Mouse (Mus musculus) 3T3-L1 (cell line): ENCODE measurements at regions not wholly inside any gene's neighbourhood (a gene's known extent, or its start where the extent isn't known, plus 50 kb on each side); places are given as distances from the start of the nearest gene placed in this dataset.

Experiments used
- DNase-seq: peaks from one replicate; pipeline ENCODE4 v3.0.0-alpha.2; 2015; ENCODE audit warnings: low read depth, low spot score

DNA sequence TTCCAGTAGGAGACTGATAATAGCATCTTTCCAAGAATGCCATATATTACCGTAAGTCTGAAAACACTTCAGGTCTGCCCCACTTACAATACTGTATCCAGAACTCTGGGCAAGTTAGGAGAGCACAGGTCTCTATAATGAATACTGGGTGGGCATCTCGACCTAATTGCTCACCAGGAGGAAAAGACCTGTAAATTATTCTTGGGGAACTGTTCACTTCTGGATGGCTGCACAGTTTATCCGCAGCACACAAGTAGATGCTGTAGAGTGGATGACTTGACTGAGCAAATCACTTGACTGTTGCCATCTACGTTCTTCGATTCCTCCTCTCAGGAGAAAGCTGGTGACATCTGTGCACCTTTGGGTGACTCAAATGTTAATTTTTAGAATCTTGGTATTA is 159.8 kb downstream of the Rpl36a-ps1 start:
- no peak for DNase-seq

DNA sequence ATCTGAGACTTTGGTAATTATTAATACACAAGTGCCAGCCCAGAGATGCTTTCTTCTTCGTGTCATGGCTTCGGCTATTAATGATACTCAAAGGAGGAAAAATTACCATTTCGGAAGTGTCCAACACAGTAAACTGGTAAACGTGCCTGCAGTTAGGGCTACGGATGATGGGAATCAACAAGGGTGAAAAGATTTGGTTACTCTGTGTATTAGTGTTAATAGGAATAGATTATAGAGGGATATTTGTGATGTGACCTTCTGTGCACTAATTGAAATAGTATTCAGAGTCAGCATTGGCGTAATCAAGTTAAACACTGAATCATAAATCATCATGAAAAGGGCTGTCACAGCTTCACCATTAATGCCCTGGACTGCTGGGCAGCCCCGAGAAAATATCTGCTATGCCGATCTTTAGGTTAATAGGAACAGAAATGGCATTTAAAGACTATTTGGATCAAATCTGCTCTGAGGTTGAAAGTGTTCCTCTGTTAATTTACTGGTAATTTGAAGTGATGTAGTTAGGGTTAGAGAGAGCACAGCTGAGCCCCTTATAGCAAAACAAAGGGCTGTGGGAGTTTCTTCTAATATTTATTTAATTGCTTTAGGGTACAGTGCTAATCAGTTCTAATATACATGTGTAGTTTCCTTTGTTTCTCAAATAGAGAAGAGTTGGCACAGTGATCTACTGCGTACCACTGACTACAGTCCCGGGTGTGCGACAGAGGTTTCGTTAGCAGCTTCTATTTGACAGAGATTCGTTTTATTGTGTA is 160.7 kb downstream of the Rpl36a-ps1 start:
- DNase-seq, result no peak

GRCm38 (mm10) chr14:98832401-98832800 is 161.7 kb downstream of the Rpl36a-ps1 start:
- no peak for DNase-seq

DNA sequence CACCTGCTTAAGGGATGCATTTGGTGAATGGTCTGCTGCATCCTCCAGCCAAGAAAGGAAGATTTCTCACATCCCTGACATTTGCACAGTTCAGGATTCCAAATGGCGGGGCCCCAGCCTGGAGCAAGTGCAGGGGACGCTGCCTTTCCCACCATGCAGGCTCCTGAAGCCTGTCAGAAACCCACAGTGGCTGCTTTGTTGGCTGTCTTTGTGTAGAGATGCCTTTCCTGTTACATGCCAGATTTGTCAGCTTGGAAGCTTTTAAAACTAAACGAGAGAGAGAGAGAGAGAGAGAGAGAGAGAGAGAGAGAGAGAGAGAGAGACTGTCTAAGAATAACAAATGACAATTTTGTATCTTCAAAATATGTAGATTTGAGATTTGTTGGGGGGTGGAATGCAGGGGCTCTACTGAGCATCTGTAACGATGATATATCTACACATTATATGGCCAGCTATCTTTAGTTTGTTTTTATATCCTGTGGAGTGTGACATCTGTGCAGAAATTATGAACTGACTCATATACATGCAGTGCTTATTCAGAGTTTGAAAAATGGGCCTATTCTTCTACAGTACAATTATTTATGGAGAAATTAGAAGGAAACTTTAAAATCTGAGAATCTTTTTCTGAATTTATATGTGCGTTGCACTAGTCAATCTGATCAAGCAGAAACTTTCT is 164.0 kb downstream of the Rpl36a-ps1 start:
- no peak for DNase-seq

GRCm38 (mm10) chr14:98827490-98827889 is 166.6 kb downstream of the Rpl36a-ps1 start:
- DNase-seq, result no peak

DNA sequence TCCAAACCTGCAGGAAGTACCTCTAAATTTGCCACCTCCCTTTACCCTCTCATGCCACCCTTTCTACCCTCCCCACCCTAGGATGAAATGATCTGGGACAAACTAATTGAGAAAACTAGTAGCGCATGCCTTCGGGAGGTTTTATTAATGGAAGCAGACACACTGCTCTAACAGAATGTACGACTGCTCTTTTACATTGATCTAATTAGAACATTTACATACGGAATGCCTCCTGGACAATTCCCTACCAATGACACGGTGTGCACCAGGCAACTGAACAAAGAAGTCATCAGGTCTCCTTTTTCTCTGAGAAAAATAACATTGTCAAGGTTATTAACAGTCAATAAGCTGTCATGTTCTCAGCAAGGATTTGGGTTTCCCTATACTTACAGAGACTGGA is 180.5 kb downstream of the Rpl36a-ps1 start:
- DNase-seq, result no peak

DNA sequence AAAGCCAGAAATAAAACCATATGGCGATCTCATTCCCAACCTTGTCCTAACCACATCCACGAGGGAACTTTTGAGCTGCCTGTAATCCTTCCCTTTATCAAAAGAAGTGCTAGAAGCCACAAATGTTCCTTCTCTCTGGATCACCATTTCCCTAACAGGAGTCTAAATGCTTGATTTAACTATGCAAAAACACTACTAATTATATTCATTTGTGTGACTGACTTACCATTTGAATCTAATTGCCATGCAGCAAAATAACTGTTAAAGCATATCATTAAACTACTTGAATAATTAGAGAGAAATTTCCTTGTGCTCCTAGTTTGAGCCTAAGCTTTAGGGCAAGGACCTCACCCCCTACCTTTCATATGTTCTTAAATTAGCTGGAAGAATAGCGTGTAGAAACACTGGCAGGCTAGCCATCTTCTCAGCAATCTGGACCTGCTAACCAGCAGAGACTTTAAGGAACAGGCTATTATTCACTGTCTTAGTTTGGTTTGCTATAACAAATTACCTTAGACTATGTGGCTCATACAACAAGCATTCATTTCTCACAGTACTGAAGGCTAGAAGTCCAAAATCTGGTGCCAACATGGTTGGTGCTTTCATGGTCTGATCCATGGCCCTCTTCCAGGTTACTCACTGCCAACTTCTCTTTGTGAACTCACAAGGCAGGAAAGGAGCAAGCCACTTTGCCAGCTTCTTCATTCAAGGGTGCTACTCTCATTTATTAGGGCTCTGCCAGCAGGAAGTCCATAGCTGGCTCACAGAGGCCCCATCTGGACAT is 183.7 kb downstream of the Rpl36a-ps1 start:
- peak; percentile 9 for DNase-seq

GRCm38 (mm10) chr14:98808117-98808516 is 186.0 kb downstream of the Rpl36a-ps1 start:
- no peak for DNase-seq

DNA sequence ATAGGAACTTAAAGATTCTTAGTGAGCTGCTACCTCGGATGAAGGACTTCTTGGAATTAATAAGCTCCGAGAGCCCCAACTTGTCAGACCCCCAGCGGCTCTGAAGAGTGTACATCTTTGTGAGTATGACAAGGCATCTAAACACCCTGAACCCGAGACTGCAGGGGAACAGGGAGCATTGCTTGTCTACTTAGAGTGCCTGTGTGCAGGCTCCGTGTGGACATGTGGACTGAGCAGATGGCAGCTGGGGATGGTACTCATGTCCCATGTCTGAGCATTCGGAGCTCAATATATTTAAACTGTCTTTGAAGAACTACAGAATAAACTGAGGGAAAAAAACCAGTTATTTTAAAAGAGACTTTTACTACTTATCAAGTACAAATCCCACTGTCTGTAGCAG is 189.1 kb downstream of the Rpl36a-ps1 start:
- DNase-seq, result no peak

DNA sequence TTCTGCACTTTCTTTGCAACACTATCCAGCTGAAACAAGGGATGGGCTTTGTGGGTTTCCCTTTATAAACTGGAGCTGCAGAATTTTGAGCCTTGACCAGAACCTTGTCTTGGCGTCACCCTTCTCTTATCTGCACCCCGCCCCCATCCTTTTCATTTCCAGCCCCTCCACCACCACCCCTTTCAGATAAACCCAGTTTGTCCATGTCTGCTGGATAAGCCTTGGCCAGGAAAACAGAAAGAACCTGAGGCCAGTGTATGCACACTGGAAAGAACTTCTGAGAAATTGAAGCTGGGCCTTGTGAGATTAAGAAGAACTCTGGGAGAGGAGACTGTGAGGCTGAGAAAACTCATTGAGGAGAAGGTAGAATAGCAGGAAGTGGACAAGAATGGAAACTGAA is 192.8 kb downstream of the Rpl36a-ps1 start:
- DNase-seq, result no peak

DNA sequence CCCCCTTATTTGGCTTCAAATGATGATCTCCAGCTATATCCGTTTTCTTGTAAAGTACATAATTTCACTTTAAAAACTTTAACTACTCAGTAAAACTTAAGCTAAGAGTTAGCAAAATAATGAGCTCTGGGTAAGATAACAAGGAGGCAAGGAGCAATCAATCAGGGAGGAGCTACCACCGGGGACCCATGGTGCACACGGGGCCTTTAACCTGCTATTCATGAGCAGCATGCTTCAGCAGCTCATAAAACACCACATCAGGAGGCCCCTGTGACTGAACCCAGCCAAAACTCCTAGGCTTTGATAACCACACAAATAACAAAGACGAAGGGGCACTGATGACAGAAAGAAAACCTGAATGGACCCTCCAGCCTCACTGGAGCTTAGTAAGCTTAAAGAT is 202.1 kb downstream of the Rpl36a-ps1 start:
- no peak for DNase-seq

DNA sequence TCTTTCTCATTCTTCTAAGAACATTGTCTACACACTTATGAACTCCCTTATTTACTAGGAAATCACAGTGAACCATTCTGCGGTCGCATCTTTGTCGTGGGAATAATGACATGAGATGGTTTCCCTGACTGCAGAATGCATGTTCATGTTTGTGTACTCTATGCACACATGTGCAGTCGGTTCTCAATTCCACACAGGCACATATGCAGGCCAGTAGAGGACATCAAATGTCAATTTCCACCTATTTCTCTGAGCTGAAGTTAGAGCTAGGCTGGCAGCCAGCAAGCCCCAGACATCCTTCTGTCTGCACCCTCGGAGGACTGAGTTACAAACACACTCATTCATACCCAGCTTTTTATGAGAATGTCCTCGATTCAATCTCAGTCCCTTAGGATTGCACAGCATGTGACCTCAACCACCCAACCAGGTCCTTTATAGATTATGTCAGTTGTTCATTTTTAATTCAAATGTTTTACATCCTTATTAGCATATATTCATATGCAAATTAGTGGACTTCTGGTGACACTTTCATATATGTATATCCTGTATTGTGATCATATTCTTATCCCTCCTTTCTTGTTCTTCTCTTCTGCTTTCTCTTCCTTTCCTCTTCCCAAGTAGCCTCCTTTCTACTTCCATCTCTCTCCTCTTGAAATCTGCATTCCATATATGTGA is 202.7 kb downstream of the Rpl36a-ps1 start:
- DNase-seq, result no peak

GRCm38 (mm10) chr14:98789794-98790193 is 204.3 kb downstream of the Rpl36a-ps1 start:
- no peak for DNase-seq

DNA sequence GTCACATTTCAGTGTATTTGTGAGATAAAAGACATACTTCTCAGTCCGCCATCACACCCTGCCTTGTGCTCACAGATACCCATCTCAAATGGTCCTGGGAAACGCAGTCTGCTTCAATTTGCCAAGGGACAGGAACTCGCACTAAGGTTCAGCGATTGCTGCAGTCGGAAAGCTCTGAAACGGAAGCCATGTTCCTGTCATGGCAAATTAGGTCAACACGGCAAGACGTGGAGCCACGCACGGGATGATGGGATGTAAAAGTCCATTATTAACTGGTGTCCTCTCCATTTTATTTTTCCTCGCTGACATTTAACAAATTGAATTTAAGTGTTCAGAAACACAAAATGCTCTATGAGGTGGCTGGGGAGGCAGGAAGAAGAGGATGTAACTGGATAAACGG is 212.4 kb downstream of the Rpl36a-ps1 start:
- DNase-seq, result no peak

DNA sequence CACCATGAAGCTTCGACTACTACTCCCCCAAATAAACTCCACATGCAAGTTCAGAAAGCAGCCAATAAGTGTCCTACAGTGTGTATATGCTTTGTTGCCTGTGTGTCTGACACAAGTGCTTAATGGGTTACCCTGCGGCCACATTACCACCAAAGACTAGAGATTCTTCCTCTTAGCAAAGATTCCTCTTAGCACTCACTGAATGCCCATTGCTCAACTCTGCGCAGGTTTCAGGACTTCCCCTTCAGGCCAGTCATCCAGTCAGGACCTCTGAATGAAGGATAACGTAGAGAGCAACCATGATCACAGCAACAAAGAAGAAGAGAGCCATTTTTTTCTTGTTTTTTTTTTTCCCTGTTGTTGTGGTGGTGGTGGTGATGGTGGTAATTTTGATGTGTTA is 222.0 kb downstream of the Rpl36a-ps1 start:
- DNase-seq, result no peak

GRCm38 (mm10) chr14:98768845-98769244 is 225.3 kb downstream of the Rpl36a-ps1 start:
- DNase-seq, result no peak

- DNase-seq, result no peak
Measured at GRCm38 (mm10) chr14:98767481-98767880, 226.6 kb downstream of the Rpl36a-ps1 start.

GRCm38 (mm10) chr14:98765358-98765757 is 228.8 kb downstream of the Rpl36a-ps1 start:
- DNase-seq, result no peak

DNA sequence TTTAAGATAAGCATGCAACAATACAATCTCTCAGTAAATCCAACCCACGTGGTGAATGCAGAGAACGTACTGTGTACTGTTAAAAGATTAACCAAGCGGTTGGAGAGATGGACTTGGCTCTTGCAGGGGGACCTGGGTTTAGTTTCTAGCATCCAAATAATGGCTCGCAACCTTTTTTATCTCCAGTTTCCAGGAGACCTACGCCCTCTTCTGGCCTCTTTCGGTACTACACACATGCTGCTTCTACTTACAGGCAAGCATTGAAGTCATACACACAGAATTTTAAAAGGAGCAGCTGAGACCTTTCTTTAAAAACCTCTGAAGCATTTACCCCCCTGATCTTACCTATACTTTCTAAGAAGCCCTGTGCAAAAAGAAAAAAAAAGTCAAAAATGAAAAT is 243.4 kb downstream of the Rpl36a-ps1 start:
- DNase-seq, result no peak

DNA sequence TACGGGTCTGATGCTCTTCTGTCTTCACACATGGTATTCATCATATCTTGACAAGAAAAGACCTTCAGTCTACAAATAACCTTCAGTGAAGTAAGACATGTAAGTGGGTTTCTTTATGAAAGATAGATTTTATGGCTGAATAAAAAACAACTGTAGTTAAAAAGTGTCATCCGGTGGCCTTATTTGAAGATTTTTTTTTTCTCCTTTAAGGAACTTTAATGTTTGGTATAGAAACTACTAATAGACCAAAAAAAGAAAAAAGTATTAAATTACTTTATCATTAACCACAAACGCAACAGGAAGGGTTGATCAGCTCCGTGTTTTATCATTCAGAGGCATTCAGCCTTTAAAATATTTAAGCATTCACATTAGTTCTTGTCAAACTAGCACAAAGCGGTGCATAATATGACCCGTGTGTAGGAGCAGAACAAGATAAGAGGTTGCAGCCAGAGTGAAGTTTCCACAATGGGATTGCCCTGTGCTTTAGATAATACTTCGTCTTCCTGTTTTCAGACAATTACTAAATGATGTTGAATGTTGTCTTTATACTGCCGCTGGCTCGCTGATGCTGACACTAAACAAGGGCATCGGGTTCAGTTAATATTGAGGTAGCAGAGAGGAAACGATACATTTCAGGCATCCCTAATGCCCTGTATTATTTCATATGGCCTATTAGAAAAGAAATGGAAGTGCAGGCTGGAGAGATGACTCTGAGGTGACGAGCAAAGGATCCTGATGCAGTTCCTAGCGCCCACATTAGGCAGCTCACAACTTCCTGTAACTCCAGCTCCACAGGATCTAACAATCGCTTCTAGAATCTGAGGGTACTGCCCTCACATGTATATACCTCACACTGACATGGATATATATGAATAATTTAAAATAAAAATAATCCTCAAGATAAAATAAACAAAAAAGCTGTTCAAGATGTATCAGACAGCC is 244.8 kb downstream of the Rpl36a-ps1 start:
- DNase-seq, result no peak
